Mouse (Mus musculus): ENCODE measurements around the gene Fbxl17. TPM values are rescaled to one million over a fixed set of nuclear protein-coding genes. Genes with fewer than 3 reads are reported as not detected.
A peak's percentile ranks its signal among the peaks of the same experiment; 100 is the strongest.

Gene Fbxl17
- polyA plus RNA-seq, 1 experiment from 2014 or later, result 4.4 TPM

GRCm38 (mm10) chr17:63497206-63497731 is 2.5 kb downstream of the Fbxl17 start:
- Histone ChIP-seq H3K4me3 (peak overlapping the region; percentile 91), H3K27me3 (ENCODE audit: low read depth, poor library complexity, severe bottlenecking) (no peaks in the 10 kb centered on the region), H3K4me1 (peaks cover 49% of the 10 kb centered on the region), H3K9me3 (replicated peaks) (no peaks in the 10 kb centered on the region), H3K36me3 (peaks cover 6% of the 10 kb centered on the region), H3K27ac (no peak overlapping the region)
- 84% methylated on average over 6 of the region's 6 CpGs for WGBS
- DNase-seq (ENCODE audit: low spot score), result no peak

DNA sequence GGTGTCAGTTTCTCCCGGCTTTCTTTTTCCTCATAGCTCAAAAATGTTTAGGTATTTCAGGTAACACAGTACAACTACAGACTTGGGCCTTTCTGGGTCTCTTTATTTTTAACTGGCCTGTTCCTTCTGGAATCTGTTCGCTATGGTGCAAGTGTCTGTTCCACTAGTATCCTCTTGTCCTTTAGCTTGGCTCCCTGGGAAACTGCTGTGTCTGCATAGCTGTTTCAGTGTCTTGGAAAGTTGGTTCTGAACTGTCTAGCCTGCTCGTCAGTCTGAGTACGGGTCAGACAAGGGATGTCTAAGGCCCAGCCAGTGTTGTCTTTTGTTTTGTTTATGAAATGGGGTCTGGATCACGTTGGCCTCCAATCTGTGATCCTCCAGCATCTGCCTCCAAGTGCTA is 3.7 kb downstream of the Fbxl17 start:
- H3K36me3 ChIP-seq, result no peaks in the 10 kb centered on the region
- 48% methylated on average over 5 of the region's 5 CpGs for WGBS
- no peak for DNase-seq (ENCODE audit: low spot score)
- H3K4me1 ChIP-seq, result peaks cover 51% of the 10 kb centered on the region
- no peaks in the 10 kb centered on the region for H3K27me3 ChIP-seq (ENCODE audit: low read depth, poor library complexity, severe bottlenecking)
- H3K4me3 ChIP-seq, result no peak overlapping the region
- H3K27ac ChIP-seq, result no peak overlapping the region; the same call in 1 of the 2 replicates
- H3K9me3 ChIP-seq (replicated peaks), result no peaks in the 10 kb centered on the region

GRCm38 (mm10) chr17:63493876-63494580 is 5.8 kb downstream of the Fbxl17 start:
- no peak overlapping the region for H3K27ac ChIP-seq
- peaks cover 47% of the 10 kb centered on the region for H3K4me1 ChIP-seq
- 81% methylated on average over 7 of the region's 7 CpGs for WGBS
- peaks cover 8% of the 10 kb centered on the region for H3K36me3 ChIP-seq
- H3K9me3 ChIP-seq (replicated peaks), result no peaks in the 10 kb centered on the region
- H3K4me3 ChIP-seq, result no peak overlapping the region
- no peak for DNase-seq (ENCODE audit: low spot score)
- H3K27me3 ChIP-seq (ENCODE audit: low read depth, poor library complexity, severe bottlenecking), result no peaks in the 10 kb centered on the region

DNA sequence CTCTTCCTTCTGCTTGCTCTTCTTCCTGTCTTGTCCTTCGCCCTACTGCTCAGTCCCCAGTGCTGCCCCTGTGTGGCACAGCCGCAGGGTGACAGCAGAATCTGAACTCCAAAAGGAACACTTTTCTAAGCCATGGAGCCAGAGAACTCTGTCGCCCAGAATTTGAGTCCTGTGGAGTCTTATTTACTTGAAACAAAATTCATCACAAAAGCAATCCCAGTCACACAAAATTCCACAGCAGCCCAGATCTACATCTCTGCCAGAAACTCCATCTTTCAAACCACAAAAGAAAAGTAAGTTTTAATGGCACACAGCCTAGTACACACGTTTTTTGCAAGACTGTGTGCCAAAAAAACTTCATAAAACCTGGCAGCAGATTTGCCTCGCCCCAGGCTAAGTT is 6.5 kb downstream of the Fbxl17 start:
- H3K36me3 ChIP-seq, result peaks cover 16% of the 10 kb centered on the region
- DNase-seq (ENCODE audit: low spot score), result no peak
- no peak overlapping the region for H3K27ac ChIP-seq
- no peaks in the 10 kb centered on the region for H3K9me3 ChIP-seq (replicated peaks)
- WGBS, result 62% methylated on average over 5 of the region's 5 CpGs
- no peak overlapping the region for H3K4me3 ChIP-seq
- H3K4me1 ChIP-seq, result peaks cover 41% of the 10 kb centered on the region
- no peaks in the 10 kb centered on the region for H3K27me3 ChIP-seq (ENCODE audit: low read depth, poor library complexity, severe bottlenecking)

DNA sequence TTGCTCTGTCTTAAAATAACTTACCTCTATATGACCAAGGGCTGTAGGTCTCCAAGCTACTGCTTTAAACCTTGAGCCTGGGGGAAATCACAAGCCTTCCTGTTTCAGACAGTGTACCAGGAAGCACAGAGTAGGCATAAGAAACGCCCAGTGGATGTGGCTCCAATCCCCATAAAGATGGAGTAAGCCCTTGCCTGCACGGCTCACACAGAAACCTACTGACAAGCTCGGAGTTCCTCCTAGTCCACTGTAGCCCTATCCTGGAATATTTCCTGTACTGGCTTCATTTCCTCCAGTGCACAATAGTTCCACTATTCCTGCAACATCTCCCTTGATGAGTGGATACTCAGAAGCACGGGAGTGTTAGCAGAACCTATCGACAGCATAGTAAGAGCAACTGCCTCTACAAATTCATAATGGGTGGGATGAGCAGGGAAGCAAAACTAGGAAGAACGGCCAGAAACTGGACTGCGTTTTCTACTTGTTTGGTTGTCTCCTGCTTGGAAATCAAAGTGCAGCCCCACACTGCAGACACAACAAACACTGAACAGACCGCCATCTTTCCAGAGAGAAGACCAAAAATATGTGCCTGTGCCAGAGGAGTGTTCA is 7.0 kb downstream of the Fbxl17 start:
- DNase-seq (ENCODE audit: low spot score), result no peak
- Histone ChIP-seq H3K4me1 (peaks cover 35% of the 10 kb centered on the region), H3K27ac (no peak overlapping the region), H3K36me3 (peaks cover 21% of the 10 kb centered on the region), H3K4me3 (no peak overlapping the region), H3K27me3 (ENCODE audit: low read depth, poor library complexity, severe bottlenecking) (no peaks in the 10 kb centered on the region), H3K9me3 (replicated peaks) (no peaks in the 10 kb centered on the region)
- 84% methylated on average over 8 of the region's 8 CpGs for WGBS

- Histone ChIP-seq H3K27ac (no peak overlapping the region), H3K4me1 (peaks cover 15% of the 10 kb centered on the region), H3K9me3 (replicated peaks) (no peaks in the 10 kb centered on the region), H3K27me3 (ENCODE audit: low read depth, poor library complexity, severe bottlenecking) (no peaks in the 10 kb centered on the region), H3K4me3 (no peak overlapping the region), H3K36me3 (peaks cover 43% of the 10 kb centered on the region)
- DNase-seq (ENCODE audit: low spot score), result no peak
- 86% methylated on average over 4 of the region's 4 CpGs for WGBS
Observed at GRCm38 (mm10) chr17:63489525-63489924, 10.3 kb downstream of the Fbxl17 start.

GRCm38 (mm10) chr17:63467866-63468265 is 32.0 kb downstream of the Fbxl17 start:
- 14% methylated on average over 6 of the region's 6 CpGs for WGBS
- H3K27ac ChIP-seq, result no peak overlapping the region
- H3K4me1 ChIP-seq, result no peaks in the 10 kb centered on the region
- DNase-seq (ENCODE audit: low spot score), result peak; percentile 59
- H3K27me3 ChIP-seq (ENCODE audit: low read depth, poor library complexity, severe bottlenecking), result no peaks in the 10 kb centered on the region
- no peaks in the 10 kb centered on the region for H3K9me3 ChIP-seq (replicated peaks)
- peaks cover 8% of the 10 kb centered on the region for H3K36me3 ChIP-seq
- H3K4me3 ChIP-seq, result no peak overlapping the region

DNA sequence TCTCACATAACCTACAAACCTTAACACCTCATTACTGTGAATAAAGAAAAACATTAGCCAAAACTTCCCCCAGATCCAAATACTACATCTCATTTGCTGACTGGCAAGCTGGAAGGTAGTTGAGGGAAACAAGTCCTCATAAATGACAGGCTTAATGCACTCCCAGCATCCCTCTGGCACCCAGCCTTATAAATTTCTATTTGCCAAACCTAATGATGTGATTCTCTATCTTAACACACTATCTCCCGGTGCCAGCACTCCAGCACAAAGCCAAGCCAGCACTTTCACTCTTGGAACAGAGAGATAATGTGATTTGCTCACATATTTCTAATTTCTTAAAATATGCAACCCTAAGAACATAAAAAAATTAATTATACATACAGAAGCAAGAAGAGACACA is 34.6 kb downstream of the Fbxl17 start:
- Histone ChIP-seq H3K27me3 (ENCODE audit: low read depth, poor library complexity, severe bottlenecking) (no peaks in the 10 kb centered on the region), H3K4me3 (no peak overlapping the region), H3K9me3 (replicated peaks) (no peaks in the 10 kb centered on the region), H3K4me1 (no peaks in the 10 kb centered on the region), H3K36me3 (peaks cover 10% of the 10 kb centered on the region), H3K27ac (no peak overlapping the region)
- no peak for DNase-seq (ENCODE audit: low spot score)
- WGBS, result 88% methylated on average over 1 of the region's 1 CpGs

DNA sequence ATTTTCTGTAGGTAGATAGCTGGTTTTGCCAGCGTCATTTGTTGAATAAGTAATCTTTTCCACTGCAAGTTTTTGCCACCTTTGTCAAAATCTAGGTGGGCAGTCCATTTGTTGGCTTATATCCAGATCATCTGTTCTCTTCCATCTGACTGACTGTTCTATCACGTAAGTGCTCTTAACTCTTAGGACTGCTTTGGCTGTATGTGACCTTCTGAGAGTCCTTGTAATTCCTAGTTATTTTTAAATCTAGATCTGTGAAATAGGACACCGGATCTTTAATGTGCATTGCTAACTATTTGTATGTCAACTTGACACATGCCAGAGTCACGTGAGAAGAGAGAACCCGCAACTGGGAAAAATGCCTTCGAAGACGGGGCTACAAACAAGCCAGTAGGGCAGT is 37.3 kb downstream of the Fbxl17 start:
- Histone ChIP-seq H3K9me3 (replicated peaks) (no peaks in the 10 kb centered on the region), H3K27ac (no peak overlapping the region), H3K27me3 (ENCODE audit: low read depth, poor library complexity, severe bottlenecking) (no peaks in the 10 kb centered on the region), H3K4me3 (no peak overlapping the region), H3K36me3 (peaks cover 9% of the 10 kb centered on the region; the same call in 1 of the 2 replicates), H3K4me1 (no peaks in the 10 kb centered on the region)
- WGBS, result 84% methylated on average over 7 of the region's 7 CpGs
- no peak for DNase-seq (ENCODE audit: low spot score)

GRCm38 (mm10) chr17:63459712-63460495 is 39.9 kb downstream of the Fbxl17 start:
- Histone ChIP-seq H3K4me3 (no peak overlapping the region), H3K27ac (no peak overlapping the region), H3K9me3 (replicated peaks) (no peaks in the 10 kb centered on the region), H3K36me3 (peaks cover 20% of the 10 kb centered on the region; the same call in 1 of the 2 replicates), H3K4me1 (no peaks in the 10 kb centered on the region), H3K27me3 (ENCODE audit: low read depth, poor library complexity, severe bottlenecking) (no peaks in the 10 kb centered on the region)
- DNase-seq (ENCODE audit: low spot score), result no peak
- WGBS, result 61% methylated on average over 9 of the region's 9 CpGs

GRCm38 (mm10) chr17:63458052-63458451 is 41.8 kb downstream of the Fbxl17 start:
- WGBS, result 92% methylated on average over 3 of the region's 3 CpGs
- no peaks in the 10 kb centered on the region for H3K4me1 ChIP-seq
- no peak for DNase-seq (ENCODE audit: low spot score)
- H3K4me3 ChIP-seq, result no peak overlapping the region
- H3K27ac ChIP-seq, result no peak overlapping the region
- no peaks in the 10 kb centered on the region for H3K27me3 ChIP-seq (ENCODE audit: low read depth, poor library complexity, severe bottlenecking)
- H3K9me3 ChIP-seq (replicated peaks), result no peaks in the 10 kb centered on the region
- peaks cover 19% of the 10 kb centered on the region; the same call in 1 of the 2 replicates for H3K36me3 ChIP-seq

DNA sequence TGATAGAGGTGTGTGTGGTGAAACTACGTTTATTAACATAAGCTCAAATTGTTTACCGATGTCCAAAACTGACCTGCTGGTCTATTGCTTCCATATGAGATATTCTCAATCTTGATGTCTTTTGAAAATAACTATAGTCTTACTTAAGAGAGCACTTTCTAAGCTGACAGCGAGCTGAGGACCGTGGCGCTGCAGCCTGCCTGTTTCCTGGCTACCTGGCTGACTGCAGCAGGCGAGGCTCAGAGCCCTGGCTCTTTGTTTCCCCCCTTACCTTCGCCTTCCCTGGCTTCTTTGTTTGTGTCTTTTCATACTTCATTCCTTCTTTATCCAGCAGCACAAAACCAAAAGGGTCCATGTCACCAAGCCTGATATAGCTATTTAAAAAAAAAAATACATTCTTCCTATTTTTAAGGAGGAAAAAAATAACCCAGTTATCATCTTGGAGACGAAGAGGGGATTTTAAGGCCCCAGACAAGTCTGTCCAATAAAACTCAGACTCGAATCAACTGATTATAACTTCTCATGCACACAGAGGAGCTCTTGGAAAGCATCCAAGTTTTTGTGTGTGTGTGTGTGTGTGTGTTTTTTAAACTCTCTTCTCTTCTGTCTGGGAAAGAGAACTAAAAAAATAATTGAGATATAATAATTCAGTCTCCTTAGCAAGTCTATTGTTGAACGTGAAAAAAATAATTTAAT is 48.4 kb downstream of the Fbxl17 start:
- no peak overlapping the region for H3K27ac ChIP-seq
- H3K9me3 ChIP-seq (replicated peaks), result no peaks in the 10 kb centered on the region
- H3K4me1 ChIP-seq, result no peaks in the 10 kb centered on the region
- H3K4me3 ChIP-seq, result no peak overlapping the region
- H3K36me3 ChIP-seq, result peaks cover 7% of the 10 kb centered on the region; the same call in 1 of the 2 replicates
- no peak for DNase-seq (ENCODE audit: low spot score)
- WGBS, result 86% methylated on average over 10 of the region's 10 CpGs
- no peaks in the 10 kb centered on the region for H3K27me3 ChIP-seq (ENCODE audit: low read depth, poor library complexity, severe bottlenecking)
